Mouse (Mus musculus): Measurements from ENCODE around the gene Eid3.

The Eid3 gene

DNA sequence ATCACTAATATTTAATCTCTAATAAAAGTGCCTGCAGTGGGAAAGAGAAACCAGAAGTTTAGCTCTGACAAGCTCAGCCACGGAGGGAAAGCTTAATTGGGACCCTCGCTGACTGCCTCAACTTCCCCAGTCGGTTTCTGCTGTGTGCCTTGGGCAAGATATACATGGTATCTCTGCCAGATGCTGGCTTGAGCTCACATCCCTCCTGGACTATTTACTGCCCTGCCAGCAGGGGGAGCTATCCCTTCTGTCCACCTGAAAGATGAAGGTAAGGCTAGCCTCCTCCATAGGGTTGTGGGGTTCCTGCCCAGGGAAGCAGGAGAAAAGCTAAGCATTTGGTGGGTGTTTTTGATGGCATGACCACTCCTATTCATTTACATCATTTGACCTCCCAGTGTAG lies 43.8 kb downstream of the Eid3 start:
- no peak for DNase-seq (ENCODE audit: low spot score in 2 of 2)

DNA sequence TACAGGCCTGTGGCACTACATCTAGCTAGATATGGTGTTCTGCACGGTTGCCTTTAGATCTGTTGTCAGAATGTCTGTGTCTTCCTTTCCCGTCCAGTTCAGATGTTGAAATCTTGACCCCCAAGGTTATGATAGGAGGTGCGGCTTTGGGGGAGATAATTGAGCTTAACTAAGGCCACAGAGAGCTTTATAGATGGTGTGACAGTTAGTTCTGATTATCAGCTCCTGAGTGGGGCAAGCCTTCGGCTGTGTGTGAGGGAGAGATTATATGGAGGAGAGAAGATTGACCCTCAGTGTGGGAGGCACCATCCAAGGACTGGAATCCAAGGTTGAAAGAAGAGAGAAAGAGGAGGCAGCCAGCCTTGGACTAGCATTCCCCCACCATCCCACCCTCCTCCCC lies 46.8 kb downstream of the Eid3 start:
- no peak for DNase-seq (ENCODE audit: low spot score in 2 of 2)

DNA sequence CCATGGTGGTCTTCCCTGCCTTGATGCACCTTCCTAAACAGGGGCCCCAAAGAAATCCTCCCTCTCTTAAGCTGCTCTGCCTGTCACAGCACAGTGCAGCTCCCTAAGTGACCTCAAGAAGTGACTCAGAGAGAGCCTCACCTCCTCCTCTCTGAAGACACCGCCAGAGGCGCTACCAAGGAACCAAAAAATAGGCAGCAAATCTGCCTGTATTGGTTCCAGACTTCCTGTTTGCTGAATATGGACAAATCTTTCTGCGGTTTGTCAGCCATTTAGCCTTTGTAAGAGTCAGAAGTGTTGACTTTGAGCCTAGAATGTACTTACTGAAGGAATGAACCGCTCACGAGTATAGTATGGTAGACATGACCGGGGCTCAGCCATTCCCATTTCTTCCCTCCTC lies 47.3 kb downstream of the Eid3 start:
- no peak for DNase-seq (ENCODE audit: low spot score in 2 of 2)

All from frontal cortex, postnatal 36 days (tissue).